Mouse (Mus musculus): Measurements from ENCODE around the gene Zbp1. TPM values are rescaled to one million over a fixed set of nuclear protein-coding genes. Genes with fewer than 3 reads are reported as not detected.

The Zbp1 gene
- total RNA-seq, 2 experiments from 2014 or later, result 2.5 to 5.3 TPM

DNA sequence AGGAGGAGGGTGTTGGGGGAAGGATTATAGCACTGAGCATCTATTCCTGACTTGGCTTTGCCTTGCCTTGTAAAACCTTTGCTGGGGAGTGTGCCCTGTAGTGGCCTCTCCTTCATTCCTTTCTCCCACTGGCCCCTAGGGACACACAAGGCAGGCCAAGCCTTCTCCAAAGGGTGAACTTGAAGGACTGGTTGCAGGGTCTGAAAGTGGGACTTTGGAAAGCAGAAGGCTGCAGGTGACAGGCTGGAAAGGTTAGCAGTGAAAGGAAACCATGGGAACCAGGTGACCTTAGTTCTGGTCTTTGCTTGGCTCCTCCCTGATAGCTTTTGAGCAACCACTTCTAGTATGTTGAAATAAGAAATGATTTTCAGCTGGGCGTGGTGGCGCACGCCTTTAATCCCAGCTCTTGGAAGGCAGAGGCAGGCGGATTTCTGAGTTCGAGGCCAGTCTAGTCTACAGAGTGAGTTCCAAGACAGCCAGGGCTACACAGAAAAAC, 912 bp downstream of the Zbp1 start:
- no peak for ATAC-seq (replicated peaks; ENCODE audit: poor library complexity)

GRCm38 (mm10) chr2:173217246-173217645, 1.5 kb downstream of the Zbp1 start:
- no peak for ATAC-seq (replicated peaks; ENCODE audit: poor library complexity)

- no peak for ATAC-seq (replicated peaks; ENCODE audit: poor library complexity)
These were observed 1.9 kb downstream of the Zbp1 start for GRCm38 (mm10) chr2:173216840-173217239.

- ATAC-seq (replicated peaks; ENCODE audit: poor library complexity), result no peak
These were observed 6.5 kb downstream of the Zbp1 start for GRCm38 (mm10) chr2:173212227-173212626.

- ATAC-seq (replicated peaks; ENCODE audit: poor library complexity), result no peak
These were observed 9.5 kb downstream of the Zbp1 start for GRCm38 (mm10) chr2:173209091-173209815.

- no peak for ATAC-seq (replicated peaks; ENCODE audit: poor library complexity)
These were observed 11.7 kb downstream of the Zbp1 start for GRCm38 (mm10) chr2:173207051-173207450.

DNA sequence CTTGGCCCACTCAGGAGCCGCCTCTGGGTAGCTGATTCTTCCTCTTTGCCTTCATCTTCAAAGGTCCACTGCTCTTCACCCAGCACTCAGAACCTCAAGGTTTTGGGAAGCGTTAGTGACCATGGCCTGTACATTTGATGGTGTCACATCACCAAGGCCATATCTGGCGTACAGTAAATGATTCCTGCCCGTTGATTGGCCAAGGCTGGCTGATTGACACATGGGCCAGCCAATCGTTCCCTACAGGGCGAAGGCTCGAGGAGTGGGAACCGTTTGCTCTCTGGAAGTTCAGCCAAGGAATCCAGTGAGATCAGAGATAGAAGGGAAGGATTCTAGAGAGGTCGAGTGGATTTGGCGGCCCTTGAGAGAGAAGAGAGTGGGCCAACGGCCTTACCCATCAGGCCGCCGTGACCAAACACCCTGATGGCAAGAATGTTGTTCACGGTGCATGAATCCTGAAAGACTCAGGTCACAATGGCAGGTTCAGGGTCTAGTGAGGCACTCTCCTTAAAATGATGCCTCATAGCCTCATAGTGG, 13.1 kb downstream of the Zbp1 start:
- ATAC-seq (replicated peaks; ENCODE audit: poor library complexity), result no peak

GRCm38 (mm10) chr2:173204671-173205070, 14.1 kb downstream of the Zbp1 start:
- ATAC-seq (replicated peaks; ENCODE audit: poor library complexity), result no peak

DNA sequence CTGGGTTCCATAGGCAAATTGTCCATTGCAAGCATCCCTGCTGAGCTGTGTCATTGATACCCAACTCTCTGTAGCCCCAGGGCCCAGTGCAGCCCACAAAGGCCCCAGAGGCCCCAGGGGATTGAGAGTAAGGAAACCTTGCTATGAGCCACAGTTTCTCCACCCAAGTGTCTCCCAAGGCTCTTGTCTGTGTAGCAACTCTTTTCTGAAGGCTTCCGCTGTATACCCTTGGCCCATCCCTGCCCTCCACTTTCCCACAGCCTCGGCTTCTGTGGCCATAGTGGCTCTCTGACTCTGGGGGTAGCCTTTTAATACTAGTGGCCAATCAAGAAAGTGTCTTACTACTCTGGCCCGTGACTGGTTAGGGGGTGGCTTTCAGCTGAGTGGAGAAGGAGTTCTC, 15.0 kb downstream of the Zbp1 start:
- no peak for ATAC-seq (replicated peaks; ENCODE audit: poor library complexity)

GRCm38 (mm10) chr2:173202924-173203689, 15.6 kb downstream of the Zbp1 start:
- no peak for ATAC-seq (replicated peaks; ENCODE audit: poor library complexity)

- ATAC-seq (replicated peaks; ENCODE audit: poor library complexity), result no peak
These were observed 23.9 kb downstream of the Zbp1 start for GRCm38 (mm10) chr2:173194796-173195195.

DNA sequence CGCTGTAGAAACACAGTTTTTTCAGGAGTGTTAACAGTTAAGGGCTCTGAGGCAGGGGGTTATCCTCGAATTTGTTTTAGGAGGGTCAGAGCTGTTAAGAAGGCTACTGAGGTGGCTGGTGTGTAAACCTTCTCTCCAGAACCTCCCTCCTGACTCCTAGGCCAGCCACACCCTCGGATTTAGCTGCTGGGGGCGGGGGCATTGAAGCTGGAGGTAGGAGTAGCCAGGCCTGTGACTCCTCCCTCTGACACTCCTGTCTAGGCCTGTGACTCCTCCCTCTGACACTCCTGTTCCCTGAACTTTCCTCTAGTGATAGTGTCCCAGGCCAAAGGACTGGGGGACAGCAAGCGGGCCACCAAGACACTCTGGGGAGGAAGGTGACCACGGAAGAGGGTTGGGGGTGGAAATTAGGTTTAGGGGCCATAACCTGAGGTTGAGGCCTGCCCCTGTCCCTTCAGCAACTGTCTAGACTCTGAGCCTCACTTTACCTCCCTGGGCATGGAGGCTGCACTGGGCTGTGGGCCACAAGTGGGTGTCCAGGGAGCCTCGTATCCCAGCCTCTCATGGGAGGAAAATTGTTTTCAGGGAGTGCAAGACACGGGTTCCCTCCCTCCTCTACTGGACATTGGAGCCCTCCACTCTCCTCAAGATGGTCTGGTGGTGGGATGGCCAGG, 31.4 kb downstream of the Zbp1 start:
- peak; percentile 73 for ATAC-seq (replicated peaks; ENCODE audit: poor library complexity)

- peak; percentile 68 for ATAC-seq (replicated peaks; ENCODE audit: poor library complexity)
These were observed 32.4 kb downstream of the Zbp1 start for GRCm38 (mm10) chr2:173186047-173186943.

DNA sequence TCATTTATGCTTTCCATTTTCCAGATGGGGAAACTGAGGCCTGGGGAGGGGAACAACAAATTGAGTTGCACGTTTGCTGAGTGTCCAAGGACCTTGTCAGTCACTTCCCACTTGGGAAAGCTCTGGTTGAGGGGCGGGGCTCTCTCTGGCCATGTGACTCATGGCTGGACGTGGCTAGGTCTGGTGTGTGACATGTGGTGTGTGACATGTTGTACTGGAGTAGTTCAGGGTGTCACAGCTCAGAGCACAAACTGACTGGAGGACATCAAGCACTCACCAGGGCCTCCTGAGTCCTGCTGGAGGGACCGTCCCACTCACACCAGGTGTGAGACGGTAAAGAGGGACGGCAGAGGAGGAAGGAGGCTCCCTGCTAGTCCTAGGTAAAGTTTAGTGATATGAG, 33.4 kb downstream of the Zbp1 start:
- ATAC-seq (replicated peaks; ENCODE audit: poor library complexity), result no peak

GRCm38 (mm10) chr2:173184475-173185080, 34.1 kb downstream of the Zbp1 start:
- no peak for ATAC-seq (replicated peaks; ENCODE audit: poor library complexity)

GRCm38 (mm10) chr2:173183836-173184460, 34.8 kb downstream of the Zbp1 start:
- ATAC-seq (replicated peaks; ENCODE audit: poor library complexity), result peak; percentile 32; the same call in 1 of the 2 replicates

GRCm38 (mm10) chr2:173183311-173183710, 35.4 kb downstream of the Zbp1 start:
- ATAC-seq (replicated peaks; ENCODE audit: poor library complexity), result no peak

- ATAC-seq (replicated peaks; ENCODE audit: poor library complexity), result no peak
These were observed 35.9 kb downstream of the Zbp1 start for GRCm38 (mm10) chr2:173182796-173183195.

DNA sequence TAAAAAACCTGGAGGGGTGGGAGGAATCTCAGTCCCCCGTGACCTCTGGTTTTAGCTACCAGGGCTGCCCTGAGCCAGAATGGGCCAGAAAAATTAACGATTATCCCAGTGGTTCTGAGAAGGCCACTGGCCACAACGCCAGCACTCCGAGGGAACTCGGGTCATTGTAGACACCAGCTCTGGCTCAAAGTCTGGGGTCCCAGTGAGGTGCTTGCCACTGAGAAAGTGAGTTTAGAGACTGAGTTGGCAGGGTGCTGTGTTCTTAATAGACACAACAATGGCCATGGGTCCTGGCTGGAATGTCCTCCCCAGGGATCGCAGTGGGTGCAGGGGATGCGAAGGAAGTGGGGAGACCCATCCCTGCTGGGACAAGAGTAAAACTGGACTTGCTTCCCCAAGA, 36.8 kb downstream of the Zbp1 start:
- no peak for ATAC-seq (replicated peaks; ENCODE audit: poor library complexity)
